Mouse (Mus musculus) cerebellum, postnatal 25 days (tissue): ENCODE measurements around the gene Epb41l5.

Source experiments
- DNase-seq, 2 experiments: peaks; one replicate each; pipeline ENCODE4 v3.0.0; 2021; ENCODE audit warnings: mixed read lengths in 2 of 2

Epb41l5 gene

DNA sequence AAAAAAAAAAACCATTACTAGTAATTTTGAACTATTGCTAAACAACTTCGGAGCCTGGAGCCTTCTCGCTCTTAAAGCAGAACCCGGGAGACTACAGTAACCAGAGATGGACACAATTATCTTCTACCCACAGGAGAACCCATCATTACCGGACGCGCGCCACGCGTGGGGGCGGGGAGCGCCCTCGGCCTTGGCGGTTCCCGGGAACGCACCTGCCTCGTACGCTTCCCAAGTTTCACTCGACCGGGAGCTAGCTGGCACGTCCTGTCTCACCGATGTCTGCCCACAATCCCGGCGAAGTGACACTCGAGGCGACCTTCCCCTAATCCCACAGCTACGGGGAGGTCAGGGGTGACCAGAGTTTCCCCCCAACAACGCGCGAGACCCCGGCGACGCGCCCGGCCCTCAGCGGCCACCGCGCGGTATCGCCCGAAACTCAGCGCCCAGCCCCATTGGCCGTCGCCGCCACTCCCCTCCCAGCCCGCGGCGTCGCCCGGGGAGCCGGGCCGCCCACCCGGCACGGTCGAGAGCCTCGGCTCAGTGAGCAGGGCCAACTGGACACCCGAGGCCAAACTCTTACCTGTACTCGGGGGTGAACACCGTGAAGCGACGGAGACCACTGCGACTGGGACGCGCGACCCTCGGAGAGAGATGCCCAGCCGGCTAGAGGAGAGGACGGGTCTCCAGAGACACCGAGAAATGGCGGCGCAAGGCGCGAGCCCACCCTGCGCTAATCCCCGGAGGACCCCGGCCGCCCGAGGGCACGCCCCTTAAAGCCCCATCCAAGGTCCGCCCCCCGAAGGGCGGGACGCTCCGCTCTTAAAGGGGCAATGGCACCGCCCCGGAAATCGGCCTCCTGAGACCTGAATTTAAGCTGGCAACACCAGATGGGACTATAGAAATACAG is at the start of gene Epb41l5:
Gene Epb41l5, minus strand, starts transcription at position 796 of the 907 bp plus-strand sequence.
- peak; percentile 75 to 83 for DNase-seq

DNA sequence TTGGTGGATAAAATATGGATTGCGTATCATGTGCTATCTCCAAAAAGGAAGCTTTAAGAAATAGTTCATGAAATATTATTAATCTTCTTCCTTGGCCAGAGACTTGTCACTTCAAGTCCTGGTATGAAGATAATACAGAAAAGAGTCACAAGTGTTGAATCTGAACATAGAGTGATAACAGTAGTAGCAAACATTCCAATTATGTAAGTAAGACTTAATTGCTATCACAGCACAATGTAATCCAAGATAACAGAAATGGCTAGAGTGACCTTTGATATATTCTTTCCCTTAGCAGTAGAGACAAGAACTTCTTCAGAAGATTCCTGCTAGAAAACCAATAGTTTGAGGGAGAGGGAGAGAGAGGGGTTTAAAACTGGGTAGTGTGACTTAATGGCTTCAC is 48.1 kb upstream of the Epb41l5 start:
- DNase-seq: no peak

DNA sequence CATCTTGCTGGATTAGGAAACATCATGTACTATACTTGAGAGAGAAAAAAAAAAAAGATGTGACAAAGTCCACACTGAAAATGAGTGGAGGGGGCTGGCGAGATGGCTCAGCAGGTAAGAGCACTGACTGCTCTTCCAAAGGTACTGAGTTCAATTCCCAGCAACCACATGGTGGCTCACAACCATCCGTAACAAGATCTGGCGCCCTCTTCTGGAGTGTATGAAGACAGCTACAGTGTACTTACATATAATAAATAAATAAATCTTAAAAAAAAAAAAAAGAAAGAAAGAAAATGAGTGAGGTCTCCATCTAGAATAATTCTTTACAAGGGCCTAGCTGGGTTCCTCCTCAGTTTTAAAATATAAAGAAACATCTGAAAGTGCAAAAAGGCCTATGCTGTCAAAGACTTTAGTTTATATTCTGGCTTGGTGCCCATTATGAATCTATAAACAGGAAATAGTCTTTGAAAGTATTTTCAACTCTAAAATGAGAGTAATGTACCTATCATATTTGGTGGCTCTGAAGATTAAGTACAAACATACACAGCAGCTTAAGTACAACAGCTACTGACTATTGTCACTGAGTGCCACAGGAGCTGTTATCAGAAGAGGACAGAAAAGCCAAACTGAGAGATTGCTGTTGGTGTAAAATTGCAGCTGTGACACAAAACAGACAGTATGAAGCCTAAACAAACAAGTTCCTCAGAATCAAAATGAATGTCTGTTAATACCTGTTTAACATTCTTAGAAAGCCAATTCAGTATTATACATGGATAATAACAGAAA is 37.2 kb upstream of the Epb41l5 start:
- DNase-seq: no peak

DNA sequence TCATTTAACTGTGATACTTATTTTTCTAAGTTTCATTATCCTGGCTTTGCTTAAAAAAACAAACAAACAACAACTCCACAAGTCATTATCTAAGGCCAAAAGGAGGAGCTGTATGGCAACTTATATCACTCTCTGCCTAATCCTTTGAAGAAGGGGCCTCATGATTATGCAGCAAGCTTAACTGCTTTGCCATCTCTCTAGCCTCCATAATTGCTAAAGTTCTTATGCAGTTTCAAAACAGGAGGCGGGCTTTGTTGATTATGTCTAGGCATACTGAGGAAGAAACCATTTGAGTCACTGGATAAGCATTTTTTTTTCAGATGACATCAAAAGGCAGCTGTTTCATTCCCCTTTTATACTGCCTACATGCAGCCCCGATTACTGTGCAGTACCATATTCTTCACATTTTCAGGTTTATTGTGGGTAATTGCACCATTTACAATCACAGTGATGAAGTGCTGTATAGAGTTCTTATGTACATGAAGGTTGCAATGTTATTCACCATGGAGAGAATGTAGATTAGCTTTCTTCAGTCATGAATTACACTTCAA is 32.9 kb upstream of the Epb41l5 start:
- no peak for DNase-seq

DNA sequence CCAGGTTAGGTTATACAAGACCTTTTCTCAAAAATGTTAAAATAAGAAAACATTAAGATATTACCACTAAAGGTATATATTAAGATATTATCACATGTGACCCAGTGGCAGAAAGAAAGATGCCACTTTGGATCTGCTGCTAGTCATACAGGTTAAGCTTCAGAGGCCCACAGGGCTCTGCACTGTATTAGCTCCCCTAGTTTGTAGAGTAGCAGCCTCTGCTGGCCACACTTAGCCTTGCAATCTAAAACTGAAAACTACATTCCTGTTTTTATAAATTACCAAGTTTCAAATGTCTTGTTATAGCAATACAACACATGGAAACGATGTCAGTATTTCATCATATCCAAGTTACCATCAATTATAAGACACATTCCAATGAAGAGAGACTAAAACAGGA is 26.2 kb upstream of the Epb41l5 start:
- peak; percentile 15 to 54 for DNase-seq

DNA sequence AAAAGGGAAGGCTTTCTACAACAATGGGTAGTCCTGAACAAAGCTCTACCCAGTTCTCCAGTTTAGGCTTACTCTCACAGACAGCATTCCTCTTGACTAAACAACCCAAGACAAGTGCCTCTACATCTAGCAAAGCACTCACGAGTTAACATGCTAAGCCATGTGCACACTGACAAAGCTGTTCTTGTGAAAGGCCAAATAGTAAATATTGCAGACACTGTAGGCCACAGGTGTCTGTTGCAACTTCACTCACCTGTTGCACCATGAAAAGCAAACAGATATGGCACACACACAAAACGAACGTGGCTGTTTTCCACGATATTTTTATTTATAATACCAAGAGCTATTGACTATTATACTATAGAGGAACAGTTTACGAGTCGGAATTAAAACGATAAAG is 18.1 kb upstream of the Epb41l5 start:
- DNase-seq: no peak

DNA sequence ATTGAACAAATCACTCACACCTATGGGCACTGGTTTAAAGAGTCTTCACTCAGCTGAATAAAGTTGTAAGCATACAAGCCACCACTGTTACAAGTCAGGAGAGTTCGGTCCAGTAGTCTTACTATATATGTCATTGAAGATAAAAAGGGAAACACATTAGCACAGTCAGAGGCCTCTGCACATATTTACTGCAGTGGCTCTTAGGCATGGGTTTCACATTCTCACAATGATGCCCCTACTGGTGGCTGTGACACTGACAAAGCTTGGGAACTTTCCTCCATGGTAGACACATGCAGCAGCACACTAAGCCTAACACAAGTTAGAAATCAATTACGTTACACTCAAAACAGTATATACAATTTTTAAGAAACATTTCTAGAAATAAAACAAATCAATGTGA is 5.5 kb upstream of the Epb41l5 start:
- no peak for DNase-seq

DNA sequence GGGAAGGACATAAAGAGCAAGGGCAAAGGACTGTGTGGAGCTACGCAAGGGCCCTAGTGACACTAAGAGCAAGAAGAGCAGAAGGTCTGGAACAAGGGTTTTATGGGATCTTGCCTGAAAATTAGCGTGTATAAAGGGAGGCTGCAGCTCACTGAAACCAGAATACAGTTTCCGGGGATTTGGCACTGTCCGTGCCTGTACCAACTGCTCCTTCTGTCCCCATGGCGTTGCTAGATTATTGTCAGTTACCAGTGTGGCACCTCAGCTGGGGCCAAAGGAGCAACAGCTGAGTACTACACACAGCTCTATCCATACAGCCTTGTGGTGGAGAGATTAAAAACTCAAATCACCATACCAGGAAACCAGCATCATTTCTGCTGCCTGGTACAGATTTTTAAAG is 1.6 kb upstream of the Epb41l5 start:
- peak; percentile 23 to 46 for DNase-seq

DNA sequence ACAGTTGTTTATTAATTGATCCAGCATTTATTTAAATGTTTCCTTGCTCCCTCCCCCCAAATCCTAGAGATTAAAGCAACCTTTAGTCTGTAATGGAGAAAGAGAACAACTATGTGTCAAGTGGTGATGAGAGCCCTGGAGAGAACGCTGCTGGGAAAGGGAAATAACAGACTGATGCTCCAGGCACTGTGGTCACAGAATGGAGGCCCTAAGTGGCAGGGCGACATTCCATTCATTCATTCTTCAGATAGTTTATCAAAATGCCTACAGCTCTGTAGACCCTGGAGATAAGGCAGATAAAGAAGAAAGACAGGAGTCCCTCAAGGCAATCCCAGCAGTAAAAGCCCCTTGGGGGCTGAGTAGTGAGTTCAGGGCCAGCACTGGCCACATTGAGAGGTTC is 827 bp upstream of the Epb41l5 start:
- DNase-seq: no peak

DNA sequence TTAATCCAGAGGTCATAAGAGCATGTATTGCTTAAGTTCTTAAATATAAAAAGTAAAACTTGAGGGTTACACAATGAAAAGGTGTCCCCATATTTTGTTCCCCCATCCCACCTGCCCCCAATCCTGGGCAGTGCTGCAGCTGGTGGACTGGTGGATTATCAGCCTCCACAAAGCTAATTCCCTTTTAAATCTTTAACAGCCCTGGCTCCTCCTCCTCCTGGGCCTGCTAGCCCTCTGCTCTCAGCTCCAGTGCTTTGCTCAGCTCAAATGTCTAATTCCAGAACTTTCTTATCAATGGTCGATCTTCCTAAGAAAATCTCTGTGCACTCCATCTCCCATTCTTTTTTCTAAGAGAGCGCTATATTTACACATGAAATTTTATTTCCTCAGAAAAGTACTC is 2.4 kb downstream of the Epb41l5 start:
- no peak for DNase-seq

DNA sequence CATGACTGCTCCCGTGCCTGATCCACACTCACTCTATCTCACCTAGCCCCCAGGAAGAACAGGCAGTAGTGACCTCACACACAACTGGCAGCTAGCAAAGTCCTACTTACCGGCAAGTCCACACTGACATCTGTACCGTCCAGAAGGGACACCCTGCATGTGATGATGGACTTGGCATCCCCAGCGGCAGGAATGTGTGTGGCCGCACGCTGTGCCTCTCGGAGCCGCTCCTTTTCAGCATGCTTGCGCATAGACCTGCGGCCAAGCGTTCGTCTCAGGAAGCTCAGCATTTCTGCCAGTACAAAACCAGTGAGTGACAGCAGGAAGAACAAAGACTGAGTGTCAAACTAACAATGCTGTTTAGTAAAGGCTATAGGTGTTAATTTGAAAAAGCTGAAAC is 6.4 kb downstream of the Epb41l5 start:
- peak; percentile 34 to 38 for DNase-seq

DNA sequence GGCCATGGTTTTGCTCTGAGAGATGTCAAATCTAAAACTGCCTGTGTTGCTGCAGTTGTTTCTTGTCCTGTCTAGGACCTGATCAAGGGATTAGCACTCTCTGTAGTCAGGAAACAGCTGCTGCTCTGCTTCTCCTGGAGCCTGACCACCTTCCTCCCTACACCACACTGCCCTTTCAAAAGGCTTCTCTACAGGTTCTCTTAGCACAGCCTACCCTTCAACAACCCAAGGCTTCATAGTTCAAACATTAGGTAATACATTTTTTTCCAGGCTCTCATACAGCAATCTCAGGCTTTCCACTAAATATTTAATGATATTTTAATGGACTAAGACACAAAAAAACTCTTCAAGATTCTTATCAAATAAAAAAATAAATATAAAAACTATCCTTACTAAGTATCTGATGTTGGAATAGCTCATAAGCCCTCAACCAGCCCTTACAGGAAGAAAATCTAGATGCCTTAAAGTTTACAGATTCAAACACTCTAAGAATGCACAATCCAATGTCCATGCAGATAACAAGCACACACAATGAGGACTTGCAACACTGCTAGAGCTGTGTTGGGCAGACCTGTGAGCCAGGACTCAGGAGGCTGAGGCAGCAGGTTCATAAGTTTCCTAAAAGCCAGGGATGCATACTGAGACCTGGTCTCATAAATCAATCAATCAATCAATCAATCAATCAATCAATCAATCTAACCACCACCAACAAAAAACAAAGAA is 7.5 kb downstream of the Epb41l5 start:
- DNase-seq: no peak

DNA sequence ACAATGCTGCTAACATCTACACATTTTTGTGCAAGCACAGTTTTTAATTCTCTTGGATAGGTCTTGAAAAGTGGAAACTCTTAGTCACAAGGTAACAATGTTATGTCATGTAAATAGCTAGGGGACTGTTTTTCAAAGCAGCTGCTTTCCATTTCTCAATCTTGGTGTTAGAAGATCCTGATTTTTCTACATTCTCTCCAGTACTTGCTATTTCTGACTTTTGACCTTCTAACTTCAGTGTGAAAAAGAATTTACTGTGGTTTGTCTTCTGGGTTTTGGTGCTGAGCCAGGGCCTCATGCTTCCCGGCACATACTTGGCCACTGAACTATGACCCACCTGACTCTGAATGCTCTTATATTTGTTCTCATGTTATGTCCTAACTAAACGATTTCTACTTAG is 8.8 kb downstream of the Epb41l5 start:
- DNase-seq: no peak

DNA sequence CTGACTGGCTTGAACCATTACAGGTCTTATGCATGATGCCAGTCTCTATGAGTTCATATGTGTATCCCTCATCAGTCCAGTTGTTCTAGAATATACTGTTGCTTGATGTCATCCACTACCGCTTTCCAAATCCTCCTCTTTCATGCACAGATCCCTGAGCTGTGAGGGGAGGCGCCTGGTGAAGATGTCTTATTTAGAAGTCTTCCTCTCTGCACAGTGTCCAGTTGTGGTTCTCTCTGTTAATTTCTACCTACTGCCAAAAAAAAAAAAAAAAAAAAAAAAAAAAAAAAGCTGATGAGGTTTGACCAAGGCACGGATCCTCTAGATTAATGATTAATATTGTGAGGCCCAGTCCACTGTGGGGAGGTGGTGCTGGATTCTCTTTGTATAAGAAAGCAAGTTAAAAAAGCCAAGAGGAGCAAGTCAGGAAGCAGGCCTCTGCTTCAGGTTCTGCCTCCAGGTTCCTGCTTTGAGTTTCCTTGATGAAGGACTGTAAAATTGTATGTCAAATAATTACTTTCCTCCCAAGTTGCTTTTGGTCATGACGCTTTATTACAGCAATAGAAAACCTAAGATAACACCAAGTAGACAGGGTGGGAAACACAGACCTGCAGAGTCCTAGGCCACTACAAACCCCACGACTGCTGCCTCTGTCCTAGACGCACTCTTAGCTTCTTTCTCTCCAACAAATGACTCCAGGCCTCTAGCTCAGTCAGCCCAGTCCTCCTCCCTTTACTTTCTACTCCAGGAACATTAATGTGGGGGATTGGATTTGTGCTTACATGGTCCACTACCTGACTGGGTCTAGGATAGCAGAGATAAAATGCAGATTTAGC is 11.4 kb downstream of the Epb41l5 start:
- no peak for DNase-seq

DNA sequence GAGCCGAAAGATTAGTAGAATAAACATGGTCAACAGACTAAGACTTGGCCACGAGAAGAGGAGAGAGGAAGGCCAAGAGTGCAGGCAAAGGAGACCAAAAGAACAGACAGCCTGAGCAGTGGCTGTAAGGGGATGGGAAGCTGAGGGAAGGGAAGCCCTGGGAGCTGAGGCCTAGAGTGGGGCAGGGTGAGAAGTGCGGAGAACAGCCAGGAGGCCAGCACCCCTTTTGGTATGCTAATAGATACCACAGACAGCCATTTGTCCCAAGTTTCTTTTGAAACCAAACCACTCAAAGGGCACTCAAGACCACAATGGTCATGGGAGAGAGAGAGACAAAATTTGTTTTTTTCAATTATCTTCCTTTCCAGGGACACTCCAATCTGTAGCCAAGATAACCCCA is 14.1 kb downstream of the Epb41l5 start:
- no peak for DNase-seq

DNA sequence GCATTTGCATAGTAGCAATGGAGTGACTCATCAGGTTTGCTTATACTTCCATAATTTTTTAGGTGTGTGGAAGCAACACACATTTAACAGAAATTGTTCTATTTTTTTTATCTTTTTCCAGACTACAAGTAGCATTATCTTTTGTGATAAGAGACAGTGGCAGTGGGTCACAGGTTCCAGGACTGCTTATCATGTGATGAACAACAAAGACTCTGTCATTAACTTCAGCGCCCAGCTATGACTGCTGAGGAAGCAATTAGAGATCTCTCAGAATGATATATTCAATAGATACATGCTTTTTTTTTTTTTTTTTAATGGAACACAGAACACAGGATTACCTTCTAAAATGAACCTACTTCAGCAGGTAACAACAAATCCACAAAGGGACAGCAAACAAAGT is 18.4 kb downstream of the Epb41l5 start:
- DNase-seq: no peak

DNA sequence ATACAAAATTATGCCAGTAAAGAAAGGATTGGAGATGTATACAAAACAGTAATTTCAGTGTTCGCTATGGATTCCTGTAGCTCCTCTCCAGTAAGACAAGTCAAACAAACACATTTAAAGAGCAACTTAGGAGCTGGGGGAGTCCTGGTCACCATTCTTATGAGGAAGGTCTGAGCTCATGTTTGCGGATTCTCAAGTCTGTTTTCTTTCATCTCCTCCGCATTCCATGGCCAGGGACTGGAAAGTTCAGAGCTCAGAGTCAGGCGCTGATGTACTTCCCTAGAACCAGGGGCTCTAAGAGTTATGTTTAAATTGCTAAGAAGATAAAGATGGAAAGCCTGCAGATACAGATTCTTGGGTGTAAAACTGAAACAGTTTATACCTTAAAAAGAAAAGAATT is 22.0 kb downstream of the Epb41l5 start:
- no peak for DNase-seq

DNA sequence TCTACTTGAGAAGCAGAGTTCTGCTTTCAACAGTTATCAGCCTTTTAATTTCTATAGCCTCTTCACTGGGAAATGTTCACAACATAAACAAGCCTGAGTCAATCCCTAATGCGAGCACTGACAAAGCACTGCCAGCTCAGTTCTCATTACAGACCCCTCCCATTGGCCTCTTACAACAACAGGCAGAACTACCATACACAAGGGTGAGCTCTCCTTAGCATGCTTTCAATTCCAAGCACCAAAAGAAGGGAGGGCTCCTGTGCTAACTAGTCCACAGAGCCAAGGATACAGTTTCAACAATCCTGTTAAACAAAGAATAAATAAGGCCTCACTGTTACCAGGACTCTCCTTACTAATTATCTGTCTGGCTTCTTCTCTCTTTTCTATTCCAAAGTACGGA is 24.4 kb downstream of the Epb41l5 start:
- no peak for DNase-seq

DNA sequence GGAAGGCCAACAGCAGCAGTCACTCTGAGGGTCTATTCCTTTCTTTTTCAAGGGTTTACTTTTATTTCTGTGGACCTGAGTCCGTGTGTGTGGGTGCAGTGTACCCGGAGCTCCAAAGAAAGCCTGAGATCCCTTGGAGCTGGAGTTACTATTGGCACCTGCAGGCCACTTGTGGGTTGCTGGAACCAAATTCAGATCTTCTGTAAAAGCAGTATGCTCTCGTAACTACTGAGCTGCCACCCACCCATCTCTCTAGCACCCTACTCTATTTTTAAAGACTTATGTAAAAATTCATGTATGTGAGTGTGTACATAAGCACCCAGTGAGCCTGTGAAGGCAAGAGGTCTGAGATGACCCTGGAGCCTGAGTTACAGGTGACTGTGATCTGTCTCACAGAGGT is 43.4 kb downstream of the Epb41l5 start:
- DNase-seq: no peak

DNA sequence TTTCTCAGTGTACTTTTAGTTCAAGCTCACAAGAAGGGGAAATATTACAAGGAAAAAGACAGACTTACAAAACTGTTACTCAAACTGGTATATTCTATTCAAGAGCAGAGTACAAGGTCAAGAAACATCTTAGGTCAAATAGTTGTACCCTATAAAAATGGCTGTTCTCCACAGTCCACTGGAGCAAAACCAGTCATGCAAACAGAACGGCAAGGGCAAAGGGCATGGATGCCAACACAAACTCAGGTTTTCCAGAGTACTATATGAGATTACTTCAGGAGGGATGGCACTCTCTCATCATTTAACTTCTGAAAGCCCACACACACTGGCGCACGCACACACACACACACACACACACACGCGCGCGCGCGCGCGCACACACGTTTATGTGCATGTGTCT is 46.4 kb downstream of the Epb41l5 start:
- DNase-seq: no peak

DNA sequence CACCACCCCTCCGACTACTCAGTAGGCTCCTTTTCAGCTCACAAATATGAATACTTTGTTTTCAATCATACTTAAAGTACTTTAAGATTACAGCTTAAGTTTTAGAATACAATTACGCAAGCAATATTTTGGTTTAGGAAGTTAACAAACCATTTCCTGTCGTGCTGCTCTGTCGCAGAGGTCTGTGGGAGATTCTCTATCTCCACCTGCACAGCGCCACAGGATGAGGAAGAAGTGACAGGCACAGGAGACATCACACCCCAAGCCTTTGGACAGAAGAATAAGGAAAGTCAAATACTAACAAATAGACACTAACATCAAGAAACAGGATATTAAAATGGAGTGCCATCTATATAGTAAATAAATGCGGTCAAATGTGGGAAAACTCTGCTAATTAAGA is 49.9 kb downstream of the Epb41l5 start:
- no peak for DNase-seq

DNA sequence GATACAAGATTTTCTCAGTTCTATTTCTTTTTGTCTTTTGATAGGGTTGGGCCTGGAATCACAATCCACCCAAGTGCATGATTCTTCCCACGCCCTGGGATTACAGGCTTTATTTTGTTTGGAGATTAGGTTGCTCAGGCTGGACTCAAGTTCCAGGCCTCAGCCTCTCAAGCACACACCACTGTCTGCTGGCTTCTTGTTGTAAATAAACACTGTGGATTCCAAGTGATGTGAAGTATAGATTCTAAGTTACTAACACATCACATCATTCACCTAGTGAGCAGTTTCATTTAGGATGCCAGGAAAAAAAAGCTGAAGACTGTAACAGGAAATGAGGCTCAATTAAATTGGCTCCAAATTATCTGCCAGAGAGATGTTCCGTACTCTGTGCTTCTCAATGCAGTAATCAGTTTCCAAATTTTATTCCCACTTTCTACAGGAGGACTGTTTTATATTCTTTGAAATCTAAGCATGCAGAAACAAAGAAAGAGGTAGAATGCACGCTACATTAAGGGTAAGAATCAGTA is 51.8 kb downstream of the Epb41l5 start:
- no peak for DNase-seq
